In genomic region chr12:111902488-111902887, GRCm38 (mm10) we compare ENCODE assay signal across 13 mouse cellular contexts.
"Had no signal": no experiment of that assay in that cellular context is flagged by ENCODE, and none has a peak within 500 bp of the region (broad histone marks: within the 10 kb centered on the region; RNA-seq: fewer than 3 reads in every experiment).

No protein-coding gene starts in this region.

- DNase-seq: kidney, adult 9 months; kidney, postnatal 14 days; kidney, postnatal 4 days; layer of hippocampus, postnatal 36 days; liver, embryonic 13.5 days; lung, adult 2 months; lung, postnatal 14 days; lung, postnatal 4 days; thymus, adult 18-20 months had no signal

- ATAC-seq: midbrain, embryonic 16.5 days had no signal

- H3K4me3 ChIP-seq: left cerebral cortex, adult 2 months; liver, embryonic 13.5 days; midbrain, embryonic 12.5 days; myocyte had no signal

- H3K27ac ChIP-seq: left cerebral cortex, adult 2 months; liver, embryonic 13.5 days; midbrain, embryonic 12.5 days had no signal
